Mouse (Mus musculus) kidney, postnatal 10 days (tissue): ENCODE measurements at regions not wholly inside any gene's neighbourhood (a gene's known extent, or its start where the extent isn't known, plus 50 kb on each side); places are given as distances from the start of the nearest gene placed in this dataset.

Source experiments
- DNase-seq: peaks from one replicate; pipeline ENCODE4 v3.0.0; 2021; ENCODE audit warnings: mixed read lengths

DNA sequence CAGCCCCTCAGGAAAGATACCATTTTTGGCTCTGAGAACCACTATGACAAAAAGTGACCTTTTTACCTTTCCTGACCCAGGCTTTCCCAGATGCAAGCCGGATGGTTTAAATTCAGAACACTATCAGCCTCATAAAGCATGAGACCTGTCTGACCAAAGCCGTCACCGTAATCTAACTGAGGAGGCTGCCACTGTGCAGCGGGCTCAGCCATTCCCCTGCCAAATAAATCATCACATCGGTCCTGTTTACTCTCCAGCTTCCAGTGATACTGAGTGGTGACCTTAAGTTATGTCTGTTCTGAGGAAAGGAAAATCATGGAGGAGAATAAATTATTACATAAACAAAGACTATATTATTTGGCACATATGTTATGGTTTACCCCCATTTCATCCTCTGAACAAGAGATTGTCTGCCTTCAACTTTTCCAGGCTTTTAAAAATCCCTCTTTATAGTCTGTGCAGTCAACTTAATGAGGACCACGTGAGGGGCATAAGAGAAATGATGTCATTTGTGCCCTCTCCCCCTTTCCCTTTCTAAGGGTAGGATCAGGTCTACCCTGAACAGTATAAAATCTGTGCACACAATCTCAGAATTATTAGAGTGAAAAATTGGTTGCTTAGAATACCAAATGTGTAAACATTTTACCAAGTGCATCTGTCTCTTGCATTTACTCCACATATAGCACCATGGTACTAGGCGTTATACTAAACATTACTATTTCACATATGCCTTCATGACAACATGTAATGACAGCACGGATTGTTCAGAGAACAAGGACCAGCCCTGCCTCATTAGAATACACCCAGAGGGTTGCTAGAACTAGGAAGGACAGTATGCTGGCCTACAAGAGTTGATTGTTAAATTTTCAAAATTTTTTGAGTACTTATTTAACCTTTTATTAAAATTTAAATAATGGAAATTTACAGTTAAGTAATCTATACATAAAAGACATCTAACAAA is 401.9 kb upstream of the Xrcc4 start:
- no peak for DNase-seq

DNA sequence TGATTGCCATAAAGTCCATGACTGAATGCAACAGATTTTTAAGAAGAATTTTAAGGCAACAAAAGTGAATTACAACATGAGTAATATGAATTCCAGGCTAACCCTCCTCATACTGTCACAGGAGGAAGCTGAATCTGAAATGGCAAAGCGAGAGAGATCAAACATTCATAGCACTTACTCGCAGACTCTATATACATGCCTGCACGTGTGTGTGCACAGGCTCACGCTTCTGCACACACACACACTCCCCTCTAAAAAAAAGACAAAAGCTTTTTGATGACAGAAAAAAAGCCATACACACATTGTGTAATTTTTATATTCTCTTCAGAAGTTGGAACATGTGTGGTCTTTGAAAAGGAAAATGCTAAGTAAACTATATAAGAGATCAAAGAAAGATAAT is 391.1 kb upstream of the Xrcc4 start:
- DNase-seq = no peak

DNA sequence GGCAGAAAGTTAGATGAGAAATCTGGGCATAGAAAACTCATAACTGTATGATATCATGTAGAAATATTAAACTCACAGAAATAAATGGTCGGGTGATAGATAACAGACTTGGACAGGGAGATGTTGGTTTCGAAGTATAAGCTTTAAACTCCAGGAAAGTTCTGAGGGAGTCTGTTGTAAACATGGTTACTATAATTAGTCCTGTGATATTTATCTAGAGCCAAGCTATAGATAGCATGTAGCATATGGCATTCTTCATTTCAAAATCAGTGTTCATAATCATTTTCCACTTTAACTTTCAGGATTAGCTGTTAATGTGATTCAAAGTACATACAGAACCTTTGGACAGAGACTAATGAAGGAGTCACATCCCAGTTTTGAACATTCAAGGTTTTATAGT is 387.5 kb upstream of the Xrcc4 start:
- no peak for DNase-seq

DNA sequence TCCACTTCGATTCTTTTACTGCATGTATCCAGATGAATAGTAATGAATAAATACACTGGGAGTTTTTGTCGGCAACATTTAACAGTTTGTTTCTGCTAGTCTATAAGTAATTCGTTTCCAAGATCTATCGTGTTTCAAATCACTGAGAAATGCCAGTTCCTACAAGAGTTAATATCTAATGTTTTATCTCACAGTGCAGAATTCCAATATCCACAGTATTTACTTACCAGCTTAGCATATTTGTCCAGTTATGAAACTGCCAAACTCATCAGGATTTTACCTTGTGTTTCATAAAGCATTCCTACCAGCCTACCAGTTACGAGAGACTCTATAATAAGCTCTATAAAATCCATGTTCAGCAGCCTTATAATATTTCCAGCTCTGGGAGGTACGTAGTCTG is 385.1 kb upstream of the Xrcc4 start:
- no peak for DNase-seq

GRCm38 (mm10) chr13:90474053-90474452 is 384.6 kb upstream of the Xrcc4 start:
- no peak for DNase-seq

- no peak for DNase-seq
Measured at GRCm38 (mm10) chr13:90473041-90473825, 383.8 kb upstream of the Xrcc4 start.

DNA sequence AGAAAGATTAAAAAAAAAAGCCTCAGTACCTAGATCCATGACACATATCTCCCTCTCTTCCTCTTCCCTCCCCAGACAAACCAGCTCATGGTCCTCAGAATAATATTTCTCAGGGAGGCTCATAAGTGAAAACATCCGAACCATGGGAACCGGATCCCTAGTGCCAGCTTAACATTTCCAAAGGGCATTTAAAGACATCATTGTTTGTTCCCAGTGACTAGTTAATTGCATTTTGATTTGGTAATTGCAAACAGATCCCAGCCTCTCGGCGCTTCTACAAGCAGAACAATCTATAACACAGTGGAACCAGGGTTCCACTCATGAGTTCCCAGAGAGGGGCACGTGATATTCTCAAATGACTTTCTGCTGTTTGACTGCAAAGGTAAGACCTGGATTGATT is 376.7 kb upstream of the Xrcc4 start:
- no peak for DNase-seq

DNA sequence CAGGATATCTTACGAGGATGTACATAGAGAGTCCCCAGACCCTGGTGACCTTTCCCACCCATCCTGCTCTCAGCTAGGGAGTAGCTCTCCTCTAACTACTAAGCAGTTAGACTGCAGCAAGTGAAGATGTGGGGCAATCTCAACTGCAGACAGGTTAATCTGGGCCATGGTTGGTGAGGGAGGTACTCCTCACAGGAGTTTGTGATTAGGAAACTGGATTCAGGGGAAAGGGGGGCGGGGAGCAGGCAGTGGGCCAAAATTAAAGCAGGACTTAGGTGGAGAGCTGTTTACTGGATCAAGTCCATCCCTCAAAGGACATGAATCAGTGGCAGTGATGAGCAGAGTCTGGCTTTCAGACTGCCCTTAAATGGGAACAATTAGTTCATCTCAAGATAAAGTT is 374.6 kb upstream of the Xrcc4 start:
- DNase-seq = peak; percentile 73

DNA sequence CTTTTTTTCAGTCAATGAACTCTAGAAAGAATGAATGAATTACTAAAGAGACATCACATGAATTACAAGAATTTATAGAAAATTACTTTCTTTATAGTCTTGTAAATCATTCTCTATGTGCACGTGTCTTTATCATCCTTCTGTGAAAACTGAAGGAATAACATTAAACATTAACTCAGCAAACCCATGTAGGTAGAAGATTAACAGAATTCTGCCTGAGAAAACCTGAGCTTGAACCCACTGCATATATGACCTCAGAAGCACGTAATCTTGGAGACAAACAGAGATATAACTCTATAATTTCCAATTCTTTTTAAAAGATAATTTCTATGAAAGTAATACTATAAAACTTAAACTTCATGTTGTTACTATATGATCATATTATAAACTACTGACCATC is 374.0 kb upstream of the Xrcc4 start:
- DNase-seq = no peak

GRCm38 (mm10) chr13:90454631-90455030 is 365.2 kb upstream of the Xrcc4 start:
- no peak for DNase-seq

- no peak for DNase-seq
Measured at GRCm38 (mm10) chr13:90426901-90427300, 337.5 kb upstream of the Xrcc4 start.

DNA sequence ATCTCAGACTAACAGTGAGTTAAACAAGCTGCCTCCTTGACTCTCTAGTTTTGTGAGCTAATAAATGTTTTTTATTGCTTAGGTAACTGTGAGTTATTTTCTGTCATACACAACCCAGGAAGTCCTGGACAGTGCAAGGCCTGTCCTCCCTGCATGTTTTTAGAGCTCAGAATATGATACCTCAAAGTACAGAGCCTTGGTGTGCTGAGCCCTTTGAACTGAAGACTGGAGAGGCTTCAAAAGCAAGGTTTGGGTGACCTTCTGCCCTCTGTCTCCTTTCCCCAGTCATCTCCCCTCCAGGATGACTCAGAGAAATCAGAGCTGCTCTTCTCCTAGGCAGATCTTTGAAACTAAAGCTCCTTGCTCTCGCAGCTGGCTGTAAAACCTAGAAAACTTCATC is 336.0 kb upstream of the Xrcc4 start:
- DNase-seq = no peak

- no peak for DNase-seq
Measured at GRCm38 (mm10) chr13:90424541-90424940, 335.1 kb upstream of the Xrcc4 start.

GRCm38 (mm10) chr13:90420966-90421365 is 331.6 kb upstream of the Xrcc4 start:
- no peak for DNase-seq

DNA sequence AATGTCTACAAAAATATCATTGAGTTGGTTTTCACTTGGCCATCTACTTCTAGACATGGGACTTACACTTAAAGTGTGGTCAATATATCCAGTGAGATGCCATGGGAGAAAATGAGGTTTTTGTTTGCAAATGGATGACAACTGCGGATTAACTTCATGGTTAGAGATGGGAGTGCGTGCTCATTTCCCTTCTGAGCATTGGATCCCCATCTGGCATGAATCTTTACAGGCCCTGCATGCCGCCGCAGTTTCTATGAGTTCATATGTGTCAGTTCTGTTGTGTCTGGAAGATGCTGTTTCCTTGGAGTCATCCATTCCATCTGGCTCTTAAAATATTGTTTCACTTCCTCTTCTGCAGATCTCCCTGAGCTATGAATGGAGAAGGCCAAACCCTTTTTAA is 315.0 kb upstream of the Xrcc4 start:
- no peak for DNase-seq

GRCm38 (mm10) chr13:90402061-90402460 is 312.7 kb upstream of the Xrcc4 start:
- DNase-seq = no peak

GRCm38 (mm10) chr13:90401496-90401895 is 312.1 kb upstream of the Xrcc4 start:
- DNase-seq = no peak

DNA sequence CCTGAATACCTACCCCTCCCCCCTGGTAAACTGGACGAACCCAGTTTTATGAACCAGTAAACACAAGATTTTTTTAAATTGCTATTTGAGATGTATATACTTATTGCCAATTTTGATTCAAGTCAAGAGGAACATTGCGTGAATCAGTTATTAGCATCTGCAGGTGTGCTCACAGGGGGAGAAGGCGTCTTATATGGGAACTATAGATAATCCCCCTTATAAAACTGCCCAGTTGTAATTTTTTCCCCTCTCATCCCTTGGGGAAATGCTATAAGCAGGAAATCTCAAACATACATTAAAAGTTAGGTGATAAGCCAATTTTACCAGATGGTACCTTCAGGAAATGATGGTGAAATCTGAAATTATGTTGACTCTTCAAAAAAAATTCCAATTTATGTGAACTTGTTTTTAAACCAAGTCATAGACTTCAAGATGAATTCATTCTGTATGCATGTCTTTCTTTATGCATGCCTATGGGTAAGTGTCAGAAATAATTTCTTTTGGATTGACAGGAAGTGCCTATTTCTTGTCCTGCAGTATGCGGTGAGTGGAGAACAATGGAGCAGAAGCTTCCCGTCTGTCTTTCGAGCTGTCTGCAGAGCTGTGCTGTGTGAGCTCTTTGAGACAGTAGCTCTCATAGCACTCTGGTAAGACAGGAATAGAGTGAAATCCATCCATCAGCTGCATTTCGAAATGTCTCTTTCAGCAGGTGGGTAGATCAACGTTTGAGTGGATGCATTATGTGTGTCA is 306.0 kb upstream of the Xrcc4 start:
- no peak for DNase-seq

DNA sequence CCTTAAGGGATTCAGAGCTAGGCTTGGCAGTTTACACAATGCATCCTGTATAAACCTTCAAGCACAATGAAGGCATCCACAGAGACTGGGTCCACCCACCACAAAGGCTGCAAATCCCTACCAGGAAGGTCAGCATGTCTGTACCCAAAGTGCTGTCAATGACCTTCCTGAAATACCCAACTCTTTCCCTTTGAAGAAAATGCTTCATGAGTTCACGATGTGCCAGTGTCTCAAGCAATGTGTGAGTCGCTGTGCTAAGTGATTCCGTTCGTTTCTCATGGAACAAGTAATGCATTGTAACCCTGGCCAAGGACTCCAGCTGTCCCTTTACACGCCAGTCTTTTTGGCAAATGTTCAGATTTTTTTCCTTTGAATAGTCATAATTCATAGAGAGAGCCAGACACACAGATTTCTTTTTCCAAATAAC is 305.4 kb upstream of the Xrcc4 start:
- peak; percentile 23 for DNase-seq

- no peak for DNase-seq
Measured at GRCm38 (mm10) chr13:90392415-90392814, 303.0 kb upstream of the Xrcc4 start.

DNA sequence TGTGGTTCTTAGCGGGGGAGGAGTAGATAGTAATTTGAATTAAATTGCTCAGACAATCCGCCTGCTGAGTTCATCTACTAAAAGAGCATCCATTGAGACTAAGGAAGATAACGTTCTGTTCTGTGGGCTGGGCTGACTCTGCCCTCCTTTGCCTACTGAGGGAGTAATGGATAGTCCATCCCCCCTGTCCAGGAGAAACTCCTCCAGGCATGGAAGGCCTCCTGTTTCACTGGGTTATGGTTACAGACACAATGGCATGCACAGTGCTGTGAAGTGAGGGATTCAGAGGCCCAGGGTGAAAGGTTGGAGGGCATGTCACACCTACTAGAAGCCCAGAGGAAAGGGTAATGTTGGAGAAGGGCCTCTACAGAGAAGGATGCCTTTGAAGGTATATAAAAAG is 287.2 kb upstream of the Xrcc4 start:
- no peak for DNase-seq

- DNase-seq = no peak
Measured at GRCm38 (mm10) chr13:90376207-90376606, 286.8 kb upstream of the Xrcc4 start.
